Mouse (Mus musculus): ENCODE measurements at regions not wholly inside any gene's neighbourhood (a gene's known extent, or its start where the extent isn't known, plus 50 kb on each side); places are given as distances from the start of the nearest gene placed in this dataset.

DNA sequence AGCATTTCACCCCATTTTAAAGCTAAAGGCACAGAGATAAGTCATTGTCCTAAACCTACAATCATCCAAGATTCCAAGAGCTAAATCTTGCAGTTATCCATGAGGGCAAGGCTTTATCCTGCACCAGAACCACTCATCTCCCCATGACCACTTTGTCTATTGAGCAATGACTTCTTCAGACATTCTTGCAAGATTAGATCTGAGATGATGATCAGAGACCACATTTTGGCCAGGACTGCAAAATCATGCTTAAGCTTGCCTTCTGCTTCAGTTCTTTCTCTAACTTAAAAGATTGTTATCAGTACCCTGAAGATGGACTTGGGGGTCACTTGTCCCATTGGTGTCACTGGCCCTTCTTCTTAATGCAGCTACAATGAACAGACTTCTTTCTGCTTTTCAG is 50.3 kb upstream of the Fndc3a start:
- Histone ChIP-seq H3K9ac (ENCODE audit: insufficient read depth, low read depth) (no peak overlapping the region), H3K36me3 (replicated peaks in 1 of 2; ENCODE audit: control insufficient read depth in 1 of 2, insufficient read depth in 1 of 2, low read length in 1 of 2) (no peaks in the 10 kb centered on the region), H3K9me3 (replicated peaks; ENCODE audit: low read length) (no peaks in the 10 kb centered on the region), H3K27me3 (replicated peaks) (no peaks in the 10 kb centered on the region), H3K27ac (ENCODE audit: insufficient read depth, low read depth) (no peak overlapping the region), H3K4me3 (replicated peaks in 1 of 3; ENCODE audit: low read depth in 2 of 3, low read length in 2 of 3, poor library complexity in 1 of 3) (no peak overlapping the region), H3K4me1 (ENCODE audit: control insufficient read depth in 1 of 2, insufficient read depth in 2 of 2) (no peaks in the 10 kb centered on the region), H3K4me2 (ENCODE audit: insufficient read depth, low read depth, poor library complexity, severe bottlenecking) (no peak overlapping the region), H3K79me2 (replicated peaks; ENCODE audit: control insufficient read depth, extremely low read depth, insufficient read depth, poor library complexity, severe bottlenecking) (no peaks in the 10 kb centered on the region; the same call in 1 of the 2 replicates)
- dilution Hi-C loops (cut with MboI; ENCODE audit: extremely low pct_ligation_motif_present, extremely low pct_unique_long_range_greater_than_20kb, low sequenced_read_pairs) (no loop called here), in situ Hi-C loops (cut with MboI; ENCODE audit: low pct_ligation_motif_present, low pct_unique_long_range_greater_than_20kb, low sequenced_read_pairs) (no loop called here)
- no peak for DNase-seq (ENCODE audit: extremely low read depth)
- TF ChIP-seq E2F4 (IDR thresholded peaks at IDR 0.05; ENCODE audit: insufficient replicate concordance, low read depth, low read length) (no peak), TBP (conservative IDR thresholded peaks at IDR 0.05; ENCODE audit: low read depth, low read length) (no peak), POLR2AphosphoS2 (IDR thresholded peaks at IDR 0.05; ENCODE audit: low read depth, low read length) (no peak), NRF1 (IDR thresholded peaks at IDR 0.05; ENCODE audit: low read depth, low read length) (no peak), CHD1 (IDR thresholded peaks at IDR 0.05; ENCODE audit: low read depth, low read length) (no peak), MEF2A (IDR thresholded peaks at IDR 0.05; ENCODE audit: borderline replicate concordance, low read depth, low read length) (no peak), USF2 (conservative IDR thresholded peaks at IDR 0.05; ENCODE audit: low read depth, low read length) (no peak), CTCF (conservative IDR thresholded peaks at IDR 0.05 in 1 of 2, IDR thresholded peaks at IDR 0.05 in 1 of 2; ENCODE audit: low read depth in 2 of 2, low read length in 2 of 2) (no peak), SIN3A (IDR thresholded peaks at IDR 0.05; ENCODE audit: low read length) (no peak), JUN (IDR thresholded peaks at IDR 0.05; ENCODE audit: insufficient read depth, low read depth, low read length) (no peak), MYC (IDR thresholded peaks at IDR 0.05; ENCODE audit: low read depth, low read length) (no peak), ELF1 (IDR thresholded peaks at IDR 0.05; ENCODE audit: low read depth, low read length) (no peak)
